In the genomic region with DNA sequence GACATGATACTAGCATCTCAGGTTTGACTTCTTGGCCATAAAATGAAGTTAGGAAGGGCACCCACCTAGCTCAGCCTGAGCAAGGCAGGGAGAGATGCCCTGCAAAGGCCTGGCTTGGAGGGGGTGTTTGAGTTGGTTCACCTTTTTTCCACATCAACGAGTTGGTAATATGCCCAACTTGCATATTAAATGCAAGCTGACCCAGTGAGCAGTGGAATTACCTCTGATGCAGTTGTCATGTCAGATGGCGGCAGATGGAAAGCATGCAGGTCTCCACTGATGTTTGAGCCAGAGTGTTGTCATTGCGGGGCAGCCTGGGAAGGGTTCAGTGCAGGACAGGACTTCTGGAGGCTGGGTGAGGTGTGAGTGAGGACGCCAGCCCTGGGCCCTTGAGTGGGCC, we compare ENCODE assay signal across 19 mouse cellular contexts. TPM values are rescaled to one million over a fixed set of nuclear protein-coding genes. Genes with fewer than 3 reads are reported as not detected.
DNase-seq lines count a peak whose midpoint lies in the region; ATAC-seq and TF ChIP-seq lines count a peak whose summit lies in the region.
"Had no signal": no experiment of that assay in that cellular context is flagged by ENCODE, and none has a peak within 500 bp of the region (broad histone marks: within the 10 kb centered on the region; RNA-seq: fewer than 3 reads in every experiment).

No protein-coding gene starts in this region.

- peak; percentile 71 to 80 for DNase-seq in cerebellum, postnatal 10 days
- no peak for DNase-seq in cerebellum, adult 8-10 months
- DNase-seq in kidney, adult 2 months = peak; percentile 64
- DNase-seq in kidney, postnatal 14 days = no peak
- no peak for DNase-seq in liver, embryonic 13.5 days
- no peak for DNase-seq in liver
- DNase-seq: adrenal gland, postnatal 14 days; cerebellum, postnatal 25 days; forebrain, postnatal 0 days; gastrocnemius, postnatal 14 days; heart, adult 2 months; heart, postnatal 14 days had no signal

- peaks cover 23% of the 10 kb centered on the region; the same call in 1 of the 2 replicates for H3K4me1 ChIP-seq in kidney, adult 2 months (ENCODE audit: control insufficient read depth, insufficient read depth, low read length)
- peaks cover 33% of the 10 kb centered on the region for H3K4me1 ChIP-seq in liver, embryonic 13.5 days (replicated peaks)

- TF ChIP-seq CTCF in kidney, adult 2 months (conservative IDR thresholded peaks at IDR 0.05; ENCODE audit: insufficient read depth, insufficient read length, low read depth, low read length) = no peak

- no peaks in the 10 kb centered on the region for H3K36me3 ChIP-seq in kidney, adult 2 months (ENCODE audit: control insufficient read depth, insufficient read depth, low read length)
- peaks cover 47% of the 10 kb centered on the region for H3K36me3 ChIP-seq in liver, embryonic 13.5 days

- no peak overlapping the region for H3K4me3 ChIP-seq in kidney, adult 2 months (ENCODE audit: insufficient read depth, low read depth, low read length)
- H3K4me3 ChIP-seq in liver, embryonic 13.5 days (replicated peaks) = no peak overlapping the region
- H3K4me3 ChIP-seq: forebrain, embryonic 13.5 days; heart, adult 2 months; heart, embryonic 15.5 days; hindbrain, embryonic 13.5 days had no signal

- H3K4me2 ChIP-seq in liver, embryonic 13.5 days = no peak overlapping the region
- H3K4me2 ChIP-seq: forebrain, embryonic 13.5 days; heart, embryonic 11.5 days; heart, embryonic 15.5 days; hindbrain, embryonic 13.5 days had no signal

- no peaks in the 10 kb centered on the region for H3K9me3 ChIP-seq in liver, embryonic 13.5 days (replicated peaks)
- H3K9me3 ChIP-seq: forebrain, embryonic 13.5 days; heart, embryonic 15.5 days; hindbrain, embryonic 13.5 days had no signal

- H3K27me3 ChIP-seq in kidney, adult 2 months (replicated peaks; ENCODE audit: control insufficient read depth, insufficient read depth, low read length) = no peaks in the 10 kb centered on the region
- H3K27me3 ChIP-seq in liver, embryonic 13.5 days = no peaks in the 10 kb centered on the region
- H3K27me3 ChIP-seq: heart, embryonic 15.5 days; hindbrain, embryonic 13.5 days; Patski had no signal

- H3K27ac ChIP-seq in kidney, adult 2 months (ENCODE audit: insufficient read depth, low read depth, low read length) = no peak overlapping the region
- H3K27ac ChIP-seq in liver, embryonic 13.5 days = 0 out of 2 replicates have a peak overlapping the region, but pooled peaks have one; percentile 56
- H3K27ac ChIP-seq: forebrain, embryonic 13.5 days; heart, adult 2 months; heart, embryonic 15.5 days; hindbrain, embryonic 13.5 days; hindbrain, postnatal 0 days had no signal

- ATAC-seq in liver, embryonic 13.5 days (ENCODE audit: low read depth) = no peak
- ATAC-seq: activated CD4-positive, CD25-positive, alpha-beta regulatory T cell, adult 4 months; forebrain, embryonic 13.5 days; forebrain, postnatal 0 days; hindbrain, postnatal 0 days; Patski had no signal

- TF ChIP-seq POLR2A in kidney, adult 2 months (IDR thresholded peaks at IDR 0.05; ENCODE audit: low read depth, low read length) = no peak

- H3K9ac ChIP-seq in liver, embryonic 13.5 days = no peak overlapping the region
- H3K9ac ChIP-seq: forebrain, postnatal 0 days; heart, embryonic 15.5 days; hindbrain, embryonic 13.5 days had no signal

- 50% methylated on average over 4 of the region's 4 CpGs for WGBS in kidney, adult 2 months
- WGBS in liver, embryonic 13.5 days (ENCODE audit: insufficient replicate concordance) = 82% methylated on average over 4 of the region's 4 CpGs

RNA-seq across cellular contexts. Expression of gene Lztr1, which starts 2.9 kb away (rescaled TPM):
- polyA plus RNA-seq in kidney, adult 2 months (2012; rRNA removed) = 295 and 386 TPM in 2 replicates
- 22.6 and 24.0 TPM in 2 replicates for polyA plus RNA-seq in liver, embryonic 13.5 days (2015; fragmentation: Nextera tagmentation; extraction: Ambion mirVana)

RNA-seq across cellular contexts. Expression of gene Thap7, which starts 19.5 kb away (rescaled TPM):
- polyA plus RNA-seq in kidney, adult 2 months (2012; rRNA removed) = 103 and 115 TPM in 2 replicates
- 30.1 and 32.0 TPM in 2 replicates for polyA plus RNA-seq in liver, embryonic 13.5 days (2015; fragmentation: Nextera tagmentation; extraction: Ambion mirVana)

RNA-seq across cellular contexts. Expression of gene Aifm3, which starts 22.0 kb away (rescaled TPM):
- polyA plus RNA-seq in kidney, adult 2 months (2012; rRNA removed) = 11.7 and 14.8 TPM in 2 replicates
- polyA plus RNA-seq in liver, embryonic 13.5 days (2015; fragmentation: Nextera tagmentation; extraction: Ambion mirVana) = 0.76 and 1.2 TPM in 2 replicates
- polyA plus RNA-seq: activated CD4-positive, CD25-positive, alpha-beta regulatory T cell, adult 4 months had no signal

RNA-seq across cellular contexts. Expression of gene Lrrc74b, which starts 49.6 kb away (rescaled TPM):
- 0.05 and 0.11 TPM in 2 replicates for polyA plus RNA-seq in kidney, adult 2 months (2012; rRNA removed)
- polyA plus RNA-seq in liver, embryonic 13.5 days (2015; fragmentation: Nextera tagmentation; extraction: Ambion mirVana) = not detected in 2 replicates
- polyA plus RNA-seq: activated CD4-positive, CD25-positive, alpha-beta regulatory T cell, adult 4 months; heart, embryonic 11.5 days had no signal

RNA-seq across cellular contexts. Expression of gene P2rx6, which starts 50.3 kb away (rescaled TPM):
- 0.86 and 1.1 TPM in 2 replicates for polyA plus RNA-seq in kidney, adult 2 months (2012; rRNA removed)
- 0.09 TPM in 1 of 2 replicates, not detected in the other for polyA plus RNA-seq in liver, embryonic 13.5 days (2015; fragmentation: Nextera tagmentation; extraction: Ambion mirVana)
- polyA plus RNA-seq: activated CD4-positive, CD25-positive, alpha-beta regulatory T cell, adult 4 months had no signal

Comparison
In these comparisons a context has a peak if more than half of its experiments do, and no peak if none do; other contexts are left out.
1. DNase-seq: peak in cerebellum, postnatal 10 days (2 of 2) and kidney, adult 2 months (single experiment); none in cerebellum, adult 8-10 months (single experiment), kidney, postnatal 14 days (single experiment), liver, embryonic 13.5 days (single experiment) and liver (single experiment).
2. RNA of gene Lztr1, which starts 2.9 kb away (polyA plus RNA-seq): 295 to 386 TPM in kidney, adult 2 months; 22.6 to 24.0 TPM in liver, embryonic 13.5 days; every median in the first group is over 10 times any median in the second.